Mouse (Mus musculus): ENCODE measurements around the gene Rnaseh2a. TPM values are rescaled to one million over a fixed set of nuclear protein-coding genes. Genes with fewer than 3 reads are reported as not detected.
A peak's percentile ranks its signal among the peaks of the same experiment; 100 is the strongest.

Rnaseh2a gene
- polyA plus RNA-seq, 1 experiment from 2014 or later = 47.9 TPM

GRCm38 (mm10) chr8:84945235-84945632 is 24.3 kb downstream of the Rnaseh2a start:
- Histone ChIP-seq H3K27me3 (ENCODE audit: control insufficient read depth, insufficient read depth, low read depth, low read length) (peaks cover 14% of the 10 kb centered on the region), H3K4me3 (ENCODE audit: low read depth, low read length) (peak overlapping the region; percentile 81), H3K27ac (ENCODE audit: low read length) (peak overlapping the region; percentile 86), H3K9ac (ENCODE audit: low read depth, low read length) (peak overlapping the region; percentile 87), H3K9me3 (replicated peaks; ENCODE audit: control insufficient read depth, low read length, poor library complexity, severe bottlenecking) (no peaks in the 10 kb centered on the region), H3K4me2 (ENCODE audit: low read length) (peak overlapping the region; percentile 76), H3K36me3 (ENCODE audit: control insufficient read depth, insufficient read depth, low read length) (no peaks in the 10 kb centered on the region), H3K4me1 (ENCODE audit: control insufficient read depth, insufficient read depth, low read length) (peaks cover 33% of the 10 kb centered on the region)
- WGBS = under 1% methylated on average over 11 of the region's 11 CpGs
- peak; percentile 70 for ATAC-seq

GRCm38 (mm10) chr8:84944478-84945160 is 24.9 kb downstream of the Rnaseh2a start:
- H3K9me3 ChIP-seq (replicated peaks; ENCODE audit: control insufficient read depth, low read length, poor library complexity, severe bottlenecking) = no peaks in the 10 kb centered on the region
- H3K4me1 ChIP-seq (ENCODE audit: control insufficient read depth, insufficient read depth, low read length) = peaks cover 33% of the 10 kb centered on the region
- H3K36me3 ChIP-seq (ENCODE audit: control insufficient read depth, insufficient read depth, low read length) = no peaks in the 10 kb centered on the region
- WGBS = 2% methylated on average over 26 of the region's 26 CpGs
- H3K4me3 ChIP-seq (ENCODE audit: low read depth, low read length) = peak overlapping the region; percentile 81
- peak overlapping the region; percentile 87 for H3K9ac ChIP-seq (ENCODE audit: low read depth, low read length)
- ATAC-seq = peak; percentile 30; the same call in 1 of the 2 replicates
- peaks cover 9% of the 10 kb centered on the region for H3K27me3 ChIP-seq (ENCODE audit: control insufficient read depth, insufficient read depth, low read depth, low read length)
- peak overlapping the region; percentile 86 for H3K27ac ChIP-seq (ENCODE audit: low read length)
- H3K4me2 ChIP-seq (ENCODE audit: low read length) = peak overlapping the region; percentile 76

- no peak for ATAC-seq
- H3K4me2 ChIP-seq (ENCODE audit: low read length) = peak overlapping the region; percentile 76
- H3K27ac ChIP-seq (ENCODE audit: low read length) = no peak overlapping the region
- peaks cover 33% of the 10 kb centered on the region for H3K4me1 ChIP-seq (ENCODE audit: control insufficient read depth, insufficient read depth, low read length)
- H3K9me3 ChIP-seq (replicated peaks; ENCODE audit: control insufficient read depth, low read length, poor library complexity, severe bottlenecking) = no peaks in the 10 kb centered on the region
- no peak overlapping the region for H3K9ac ChIP-seq (ENCODE audit: low read depth, low read length)
- H3K27me3 ChIP-seq (ENCODE audit: control insufficient read depth, insufficient read depth, low read depth, low read length) = peaks cover 9% of the 10 kb centered on the region
- no peaks in the 10 kb centered on the region for H3K36me3 ChIP-seq (ENCODE audit: control insufficient read depth, insufficient read depth, low read length)
- peak overlapping the region; percentile 81; the same call in 1 of the 2 replicates for H3K4me3 ChIP-seq (ENCODE audit: low read depth, low read length)
- WGBS = 17% methylated on average over 4 of the region's 4 CpGs
Measured at GRCm38 (mm10) chr8:84943699-84944098, 25.9 kb downstream of the Rnaseh2a start.

- Histone ChIP-seq H3K27ac (ENCODE audit: low read length) (peak overlapping the region; percentile 98), H3K9ac (ENCODE audit: low read depth, low read length) (peak overlapping the region; percentile 100), H3K4me2 (ENCODE audit: low read length) (peak overlapping the region; percentile 98), H3K27me3 (ENCODE audit: control insufficient read depth, insufficient read depth, low read depth, low read length) (no peaks in the 10 kb centered on the region; the same call in 1 of the 2 replicates), H3K9me3 (replicated peaks; ENCODE audit: control insufficient read depth, low read length, poor library complexity, severe bottlenecking) (no peaks in the 10 kb centered on the region), H3K4me1 (ENCODE audit: control insufficient read depth, insufficient read depth, low read length) (peaks cover 24% of the 10 kb centered on the region), H3K36me3 (ENCODE audit: control insufficient read depth, insufficient read depth, low read length) (no peaks in the 10 kb centered on the region; the same call in 1 of the 2 replicates), H3K4me3 (ENCODE audit: low read depth, low read length) (peak overlapping the region; percentile 92)
- ATAC-seq = no peak
- WGBS = 66% methylated on average over 13 of the region's 13 CpGs
Measured at GRCm38 (mm10) chr8:84937620-84938485, 31.7 kb downstream of the Rnaseh2a start.

GRCm38 (mm10) chr8:84936962-84937546 is 32.5 kb downstream of the Rnaseh2a start, which contains the start of gene Mast1:
Gene Mast1, minus strand, starts transcription at chr8:84937359.
- Histone ChIP-seq H3K27me3 (ENCODE audit: control insufficient read depth, insufficient read depth, low read depth, low read length) (no peaks in the 10 kb centered on the region; the same call in 1 of the 2 replicates), H3K4me3 (ENCODE audit: low read depth, low read length) (peak within 1 kb of the TSS; percentile 92), H3K36me3 (ENCODE audit: control insufficient read depth, insufficient read depth, low read length) (peaks cover 4% of the 10 kb centered on the region; the same call in 1 of the 2 replicates), H3K9me3 (replicated peaks; ENCODE audit: control insufficient read depth, low read length, poor library complexity, severe bottlenecking) (no peaks in the 10 kb centered on the region), H3K4me1 (ENCODE audit: control insufficient read depth, insufficient read depth, low read length) (peaks cover 24% of the 10 kb centered on the region), H3K27ac (ENCODE audit: low read length) (peak within 1 kb of the TSS; percentile 98), H3K9ac (ENCODE audit: low read depth, low read length) (peak within 1 kb of the TSS; percentile 100), H3K4me2 (ENCODE audit: low read length) (peak within 1 kb of the TSS; percentile 98)
- ATAC-seq = peak; percentile 58
- under 1% methylated on average over 47 of the region's 50 CpGs for WGBS

GRCm38 (mm10) chr8:84936041-84936961 is 33.3 kb downstream of the Rnaseh2a start:
- peak overlapping the region; percentile 98 for H3K27ac ChIP-seq (ENCODE audit: low read length)
- peak overlapping the region; percentile 92 for H3K4me3 ChIP-seq (ENCODE audit: low read depth, low read length)
- peaks cover 24% of the 10 kb centered on the region for H3K4me1 ChIP-seq (ENCODE audit: control insufficient read depth, insufficient read depth, low read length)
- peaks cover 4% of the 10 kb centered on the region; the same call in 1 of the 2 replicates for H3K36me3 ChIP-seq (ENCODE audit: control insufficient read depth, insufficient read depth, low read length)
- no peaks in the 10 kb centered on the region; the same call in 1 of the 2 replicates for H3K27me3 ChIP-seq (ENCODE audit: control insufficient read depth, insufficient read depth, low read depth, low read length)
- H3K9ac ChIP-seq (ENCODE audit: low read depth, low read length) = peak overlapping the region; percentile 100
- WGBS = 10% methylated on average over 23 of the region's 23 CpGs
- no peaks in the 10 kb centered on the region for H3K9me3 ChIP-seq (replicated peaks; ENCODE audit: control insufficient read depth, low read length, poor library complexity, severe bottlenecking)
- peak; percentile 46 for ATAC-seq
- peak overlapping the region; percentile 98 for H3K4me2 ChIP-seq (ENCODE audit: low read length)

GRCm38 (mm10) chr8:84935489-84935888 is 34.1 kb downstream of the Rnaseh2a start:
- peak overlapping the region; percentile 100 for H3K9ac ChIP-seq (ENCODE audit: low read depth, low read length)
- no peaks in the 10 kb centered on the region for H3K9me3 ChIP-seq (replicated peaks; ENCODE audit: control insufficient read depth, low read length, poor library complexity, severe bottlenecking)
- peaks cover 24% of the 10 kb centered on the region for H3K4me1 ChIP-seq (ENCODE audit: control insufficient read depth, insufficient read depth, low read length)
- ATAC-seq = peak; percentile 50
- peak overlapping the region; percentile 92 for H3K4me3 ChIP-seq (ENCODE audit: low read depth, low read length)
- 5% methylated on average over 14 of the region's 14 CpGs for WGBS
- no peaks in the 10 kb centered on the region for H3K27me3 ChIP-seq (ENCODE audit: control insufficient read depth, insufficient read depth, low read depth, low read length)
- H3K36me3 ChIP-seq (ENCODE audit: control insufficient read depth, insufficient read depth, low read length) = peaks cover 6% of the 10 kb centered on the region; the same call in 1 of the 2 replicates
- H3K27ac ChIP-seq (ENCODE audit: low read length) = peak overlapping the region; percentile 98
- H3K4me2 ChIP-seq (ENCODE audit: low read length) = peak overlapping the region; percentile 98

GRCm38 (mm10) chr8:84934860-84935259 is 34.7 kb downstream of the Rnaseh2a start:
- Histone ChIP-seq H3K9me3 (replicated peaks; ENCODE audit: control insufficient read depth, low read length, poor library complexity, severe bottlenecking) (no peaks in the 10 kb centered on the region), H3K36me3 (ENCODE audit: control insufficient read depth, insufficient read depth, low read length) (peaks cover 11% of the 10 kb centered on the region; the same call in 1 of the 2 replicates), H3K4me1 (ENCODE audit: control insufficient read depth, insufficient read depth, low read length) (peaks cover 24% of the 10 kb centered on the region), H3K4me2 (ENCODE audit: low read length) (peak overlapping the region; percentile 98), H3K27me3 (ENCODE audit: control insufficient read depth, insufficient read depth, low read depth, low read length) (no peaks in the 10 kb centered on the region), H3K9ac (ENCODE audit: low read depth, low read length) (peak overlapping the region; percentile 100), H3K27ac (ENCODE audit: low read length) (peak overlapping the region; percentile 98), H3K4me3 (ENCODE audit: low read depth, low read length) (peak overlapping the region; percentile 92)
- under 1% methylated on average over 15 of the region's 15 CpGs for WGBS
- peak; percentile 76 for ATAC-seq

All from midbrain, embryonic 16.5 days (tissue).